Mouse (Mus musculus): ENCODE measurements around the gene Tm7sf3. TPM values are rescaled to one million over a fixed set of nuclear protein-coding genes. Genes with fewer than 3 reads are reported as not detected.

Gene Tm7sf3
- polyA plus RNA-seq, 1 experiment = 5.8 TPM

GRCm38 (mm10) chr6:146611897-146612296 lies 30.7 kb downstream of the Tm7sf3 start:
- Histone ChIP-seq H3K36me3 (ENCODE audit: control insufficient read depth, insufficient read depth) (no peaks in the 10 kb centered on the region), H3K79me2 (ENCODE audit: control insufficient read depth, insufficient read depth) (no peaks in the 10 kb centered on the region), H3K79me3 (ENCODE audit: low read depth) (no peaks in the 10 kb centered on the region), H3ac (ENCODE audit: control insufficient read depth, insufficient read length, low read depth) (no peak overlapping the region), H3K27me3 (ENCODE audit: control insufficient read depth, insufficient read depth, insufficient read length) (no peaks in the 10 kb centered on the region), H3K4me3 (ENCODE audit: insufficient read depth, poor library complexity, severe bottlenecking) (no peak overlapping the region)
- TF ChIP-seq USF1 (IDR thresholded peaks at IDR 0.05; ENCODE audit: low read depth) (no peak), CTCF (IDR thresholded peaks at IDR 0.05; ENCODE audit: control insufficient read depth, insufficient read depth, insufficient read length) (no peak), FOSL1 (IDR thresholded peaks at IDR 0.05; ENCODE audit: insufficient read depth, low read length, poor library complexity, severe bottlenecking) (no peak), MYOD1 (IDR thresholded peaks at IDR 0.05; ENCODE audit: control insufficient read depth, insufficient read length, low read depth) (no peak), MYOG (IDR thresholded peaks at IDR 0.05; ENCODE audit: control insufficient read depth, extremely low read depth, insufficient read length) (no peak), MAX (IDR thresholded peaks at IDR 0.05) (no peak), CEBPB (IDR thresholded peaks at IDR 0.05; ENCODE audit: low read depth) (no peak)

GRCm38 (mm10) chr6:146611385-146611784 lies 31.2 kb downstream of the Tm7sf3 start:
- Histone ChIP-seq H3K36me3 (ENCODE audit: control insufficient read depth, insufficient read depth) (no peaks in the 10 kb centered on the region), H3K4me3 (ENCODE audit: insufficient read depth, poor library complexity, severe bottlenecking) (no peak overlapping the region), H3K27me3 (ENCODE audit: control insufficient read depth, insufficient read depth, insufficient read length) (no peaks in the 10 kb centered on the region), H3ac (ENCODE audit: control insufficient read depth, insufficient read length, low read depth) (no peak overlapping the region), H3K79me2 (ENCODE audit: control insufficient read depth, insufficient read depth) (no peaks in the 10 kb centered on the region), H3K79me3 (ENCODE audit: low read depth) (no peaks in the 10 kb centered on the region)
- TF ChIP-seq MYOD1 (IDR thresholded peaks at IDR 0.05; ENCODE audit: control insufficient read depth, insufficient read length, low read depth) (no peak), USF1 (IDR thresholded peaks at IDR 0.05; ENCODE audit: low read depth) (no peak), CEBPB (IDR thresholded peaks at IDR 0.05; ENCODE audit: low read depth) (no peak), CTCF (IDR thresholded peaks at IDR 0.05; ENCODE audit: control insufficient read depth, insufficient read depth, insufficient read length) (no peak)

- Histone ChIP-seq H3ac (ENCODE audit: control insufficient read depth, insufficient read length, low read depth) (no peak overlapping the region), H3K27me3 (ENCODE audit: control insufficient read depth, insufficient read depth, insufficient read length) (no peaks in the 10 kb centered on the region), H3K79me2 (ENCODE audit: control insufficient read depth, insufficient read depth) (no peaks in the 10 kb centered on the region), H3K4me3 (ENCODE audit: insufficient read depth, poor library complexity, severe bottlenecking) (no peak overlapping the region), H3K79me3 (ENCODE audit: low read depth) (no peaks in the 10 kb centered on the region), H3K36me3 (ENCODE audit: control insufficient read depth, insufficient read depth) (peaks cover 40% of the 10 kb centered on the region)
- no peak for TF ChIP-seq MYOG (IDR thresholded peaks at IDR 0.05; ENCODE audit: control insufficient read depth, extremely low read depth, insufficient read length)
- no peak for TF ChIP-seq USF1 (IDR thresholded peaks at IDR 0.05; ENCODE audit: low read depth)
- TF ChIP-seq MAX (IDR thresholded peaks at IDR 0.05) = no peak
Measured at GRCm38 (mm10) chr6:146603651-146604050, 39.0 kb downstream of the Tm7sf3 start.

- Histone ChIP-seq H3K27me3 (ENCODE audit: control insufficient read depth, insufficient read depth, insufficient read length) (no peaks in the 10 kb centered on the region), H3K36me3 (ENCODE audit: control insufficient read depth, insufficient read depth) (peaks cover 46% of the 10 kb centered on the region), H3K79me3 (ENCODE audit: low read depth) (no peaks in the 10 kb centered on the region), H3K79me2 (ENCODE audit: control insufficient read depth, insufficient read depth) (no peaks in the 10 kb centered on the region), H3K4me3 (ENCODE audit: insufficient read depth, poor library complexity, severe bottlenecking) (no peak overlapping the region), H3ac (ENCODE audit: control insufficient read depth, insufficient read length, low read depth) (no peak overlapping the region)
- no peak for TF ChIP-seq MAX (IDR thresholded peaks at IDR 0.05)
- TF ChIP-seq USF1 (IDR thresholded peaks at IDR 0.05; ENCODE audit: low read depth) = no peak
- TF ChIP-seq FOSL1 (IDR thresholded peaks at IDR 0.05; ENCODE audit: insufficient read depth, low read length, poor library complexity, severe bottlenecking) = no peak
- TF ChIP-seq MYOG (IDR thresholded peaks at IDR 0.05; ENCODE audit: control insufficient read depth, extremely low read depth, insufficient read length) = no peak
- TF ChIP-seq CTCF (IDR thresholded peaks at IDR 0.05; ENCODE audit: control insufficient read depth, insufficient read depth, insufficient read length) = no peak
- no peak for TF ChIP-seq CEBPB (IDR thresholded peaks at IDR 0.05; ENCODE audit: low read depth)
- TF ChIP-seq MYOD1 (IDR thresholded peaks at IDR 0.05; ENCODE audit: control insufficient read depth, insufficient read length, low read depth) = no peak
Measured at GRCm38 (mm10) chr6:146602601-146603000, 40.0 kb downstream of the Tm7sf3 start.

GRCm38 (mm10) chr6:146585134-146585533 lies 57.5 kb downstream of the Tm7sf3 start:
- H3ac ChIP-seq (ENCODE audit: control insufficient read depth, insufficient read length, low read depth) = no peak overlapping the region
- no peak overlapping the region for H3K4me3 ChIP-seq (ENCODE audit: insufficient read depth, poor library complexity, severe bottlenecking)
- TF ChIP-seq MAX (IDR thresholded peaks at IDR 0.05) (no peak), USF1 (IDR thresholded peaks at IDR 0.05; ENCODE audit: low read depth) (no peak), MYOD1 (IDR thresholded peaks at IDR 0.05; ENCODE audit: control insufficient read depth, insufficient read length, low read depth) (no peak), MYOG (IDR thresholded peaks at IDR 0.05; ENCODE audit: control insufficient read depth, extremely low read depth, insufficient read length) (no peak), CEBPB (IDR thresholded peaks at IDR 0.05; ENCODE audit: low read depth) (no peak), FOSL1 (IDR thresholded peaks at IDR 0.05; ENCODE audit: insufficient read depth, low read length, poor library complexity, severe bottlenecking) (no peak), CTCF (IDR thresholded peaks at IDR 0.05; ENCODE audit: control insufficient read depth, insufficient read depth, insufficient read length) (no peak)
- peaks cover 57% of the 10 kb centered on the region for H3K79me2 ChIP-seq (ENCODE audit: control insufficient read depth, insufficient read depth)
- peaks cover 50% of the 10 kb centered on the region for H3K79me3 ChIP-seq (ENCODE audit: low read depth)
- peaks cover 44% of the 10 kb centered on the region for H3K36me3 ChIP-seq (ENCODE audit: control insufficient read depth, insufficient read depth)
- H3K27me3 ChIP-seq (ENCODE audit: control insufficient read depth, insufficient read depth, insufficient read length) = no peaks in the 10 kb centered on the region

- peaks cover 30% of the 10 kb centered on the region for H3K36me3 ChIP-seq (ENCODE audit: control insufficient read depth, insufficient read depth)
- H3K79me2 ChIP-seq (ENCODE audit: control insufficient read depth, insufficient read depth) = peaks cover 73% of the 10 kb centered on the region
- H3ac ChIP-seq (ENCODE audit: control insufficient read depth, insufficient read length, low read depth) = no peak overlapping the region
- no peaks in the 10 kb centered on the region for H3K27me3 ChIP-seq (ENCODE audit: control insufficient read depth, insufficient read depth, insufficient read length)
- TF ChIP-seq MYOG (IDR thresholded peaks at IDR 0.05; ENCODE audit: control insufficient read depth, extremely low read depth, insufficient read length) = no peak
- TF ChIP-seq MAX (IDR thresholded peaks at IDR 0.05) = no peak
- no peak for TF ChIP-seq MYOD1 (IDR thresholded peaks at IDR 0.05; ENCODE audit: control insufficient read depth, insufficient read length, low read depth)
- H3K79me3 ChIP-seq (ENCODE audit: low read depth) = peaks cover 66% of the 10 kb centered on the region
- no peak overlapping the region for H3K4me3 ChIP-seq (ENCODE audit: insufficient read depth, poor library complexity, severe bottlenecking)
Measured at GRCm38 (mm10) chr6:146583366-146584046, 59.1 kb downstream of the Tm7sf3 start.

All from C2C12 (cell line).